Mouse (Mus musculus): ENCODE results near the gene Arhgap24.

Arhgap24 gene

DNA sequence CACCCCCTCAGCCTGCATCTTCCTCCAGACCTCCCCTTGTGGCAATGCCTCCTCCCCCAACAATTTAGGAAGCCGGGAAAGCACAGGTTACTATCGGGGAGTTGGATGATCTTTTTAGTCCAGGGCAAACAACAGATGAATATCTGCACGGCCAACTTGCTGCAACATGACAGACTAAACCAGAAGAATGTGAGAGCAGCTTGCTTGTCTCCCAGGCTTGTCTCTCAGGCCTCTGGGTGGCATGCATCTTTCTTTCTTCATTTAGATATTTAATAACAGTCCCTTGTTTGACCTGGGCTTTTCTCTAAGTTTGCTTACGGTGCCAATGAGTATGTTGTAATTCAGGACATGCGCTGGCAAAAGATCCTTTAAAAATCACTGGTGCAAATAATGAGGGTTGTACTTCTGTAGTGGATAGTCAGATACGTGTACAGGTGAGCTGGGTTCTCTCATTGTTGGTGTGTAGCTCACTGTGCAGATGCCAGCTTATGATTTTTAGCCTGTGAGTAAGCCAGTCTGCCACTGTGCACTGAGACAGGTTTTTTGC, 101.7 kb downstream of the Arhgap24 start:
- DNase-seq (ENCODE audit: low read depth): no peak

DNA sequence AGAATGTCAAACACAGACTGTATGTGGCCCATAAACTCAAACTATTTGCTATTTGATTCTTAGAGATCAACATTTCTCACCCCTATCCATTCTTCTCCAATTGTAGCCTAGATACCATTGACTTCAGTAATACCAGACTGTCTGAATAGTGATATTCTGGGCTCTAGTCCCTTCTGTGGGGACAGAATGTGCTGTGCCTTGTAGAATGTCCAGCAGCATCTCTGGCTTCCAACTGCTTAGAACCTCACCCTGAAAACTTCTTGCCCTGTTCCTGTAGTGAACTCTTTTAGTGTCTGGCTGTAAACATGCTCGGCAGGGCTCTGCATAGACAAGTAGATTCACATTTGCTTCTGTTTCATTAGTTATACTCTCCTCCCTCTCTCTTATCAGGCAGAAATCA, 110.2 kb downstream of the Arhgap24 start:
- DNase-seq (ENCODE audit: low read depth): no peak

DNA sequence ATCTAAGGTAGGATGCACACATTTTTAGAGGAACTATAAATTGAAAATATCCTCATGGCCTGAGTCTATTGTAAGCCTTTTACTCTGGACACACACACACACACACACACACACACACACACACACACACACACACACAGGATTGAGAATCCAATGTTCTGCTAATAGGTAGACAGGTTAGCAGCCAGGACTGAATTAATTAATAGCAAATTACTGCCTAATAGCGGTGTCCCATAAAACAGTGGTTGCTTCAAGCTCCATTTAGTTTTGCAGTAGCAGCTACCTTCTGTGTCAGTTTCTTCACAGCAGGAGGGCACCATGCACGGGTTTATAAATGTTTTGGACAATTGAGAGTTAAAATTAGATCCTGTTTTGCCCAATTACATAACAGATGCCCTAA, 111.9 kb downstream of the Arhgap24 start:
- no peak for DNase-seq (ENCODE audit: low read depth)

DNA sequence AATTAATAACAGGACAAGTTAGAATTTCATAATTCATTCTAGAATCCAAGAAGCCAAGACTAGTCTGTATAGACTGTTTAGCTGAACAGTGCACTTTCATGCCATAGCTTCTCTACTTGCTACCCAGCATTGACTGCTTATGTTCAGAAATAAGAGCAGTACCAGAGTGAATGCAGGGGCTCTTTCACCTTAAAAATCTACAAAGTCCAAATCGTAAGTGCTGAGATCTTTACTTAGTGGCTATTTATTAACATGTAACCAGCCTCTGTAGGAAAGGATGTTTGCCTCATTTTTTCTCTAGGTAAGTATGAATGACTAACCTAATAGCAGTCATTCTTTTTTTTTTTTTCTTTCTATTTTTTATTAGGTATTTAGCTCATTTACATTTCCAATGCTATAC, 117.9 kb downstream of the Arhgap24 start:
- DNase-seq (ENCODE audit: low read depth): no peak

DNA sequence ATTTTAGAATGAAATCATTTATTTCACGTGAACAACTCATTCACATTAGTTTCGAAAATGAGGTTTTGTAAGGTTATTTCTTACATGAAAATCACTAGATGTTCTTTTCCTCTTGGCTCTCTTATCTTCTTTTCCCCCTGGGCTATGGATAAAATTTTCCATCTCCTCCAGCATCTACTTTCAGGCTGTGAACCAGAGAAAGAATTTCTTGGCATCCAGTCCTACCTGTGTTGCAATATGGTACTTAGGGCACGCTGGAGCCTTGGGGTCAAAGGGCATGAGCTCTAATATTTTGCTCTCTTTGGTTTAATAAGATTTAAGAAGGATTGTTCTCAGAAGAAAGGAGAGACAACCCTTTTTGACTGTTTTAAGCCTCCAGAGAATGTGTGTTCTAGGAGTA, 132.4 kb downstream of the Arhgap24 start:
- DNase-seq (ENCODE audit: low read depth): no peak

DNA sequence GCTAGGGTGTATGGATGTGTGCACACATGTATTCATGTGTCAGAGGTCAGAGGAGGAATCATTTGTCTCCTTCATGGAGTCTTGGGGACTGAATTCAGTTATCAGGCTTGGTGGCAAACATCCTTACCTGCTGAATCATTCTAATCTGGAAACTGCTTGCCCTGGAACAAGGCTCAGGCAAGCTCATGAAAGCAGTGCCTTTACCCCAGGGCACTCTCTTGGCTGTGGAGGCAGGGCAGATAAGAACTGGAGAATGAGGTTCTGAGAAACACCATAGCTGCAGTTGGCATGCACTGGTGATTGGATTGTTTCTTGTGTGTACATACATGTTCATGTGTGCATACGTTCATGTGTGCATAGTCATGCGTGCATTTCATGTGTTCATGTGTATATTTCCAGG, 132.9 kb downstream of the Arhgap24 start:
- no peak for DNase-seq (ENCODE audit: low read depth)

DNA sequence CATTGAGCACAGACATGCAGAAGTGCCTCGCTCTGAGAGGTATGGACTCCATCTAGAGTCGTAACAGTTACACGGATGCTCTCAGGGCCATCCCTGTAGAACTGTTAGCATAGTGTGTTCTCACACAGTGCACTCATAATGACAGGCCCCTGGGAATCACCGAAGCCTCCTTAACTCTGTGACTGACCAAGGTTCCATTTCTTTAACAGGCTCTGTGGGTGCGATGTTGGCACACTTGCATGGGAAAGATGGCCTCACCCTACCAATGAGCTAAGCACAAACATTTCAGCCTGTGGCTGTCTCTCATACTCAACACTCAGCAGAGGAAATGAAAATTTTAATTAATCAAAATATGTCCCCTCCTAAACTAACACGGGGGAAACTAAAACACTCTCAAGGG, 134.1 kb downstream of the Arhgap24 start:
- no peak for DNase-seq (ENCODE audit: low read depth)

DNA sequence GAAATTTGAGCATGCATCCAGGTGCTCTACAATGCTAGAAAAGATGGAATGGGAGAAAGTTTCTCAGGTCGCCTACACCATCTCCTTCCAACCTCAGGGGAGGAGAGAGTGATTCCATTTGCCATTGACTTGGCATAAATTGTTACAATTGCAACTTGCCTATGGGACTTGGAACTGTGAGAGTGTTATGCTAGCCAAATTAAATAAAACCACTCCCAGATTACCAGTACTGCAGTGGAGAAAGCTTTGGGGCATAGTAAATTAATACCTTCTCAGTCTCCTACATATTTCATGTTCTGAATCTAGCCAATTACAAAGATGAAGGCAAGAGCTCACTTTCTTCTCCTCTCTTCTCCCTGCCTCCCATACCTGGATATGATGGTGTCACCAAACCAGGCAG, 139.8 kb downstream of the Arhgap24 start:
- no peak for DNase-seq (ENCODE audit: low read depth)

DNA sequence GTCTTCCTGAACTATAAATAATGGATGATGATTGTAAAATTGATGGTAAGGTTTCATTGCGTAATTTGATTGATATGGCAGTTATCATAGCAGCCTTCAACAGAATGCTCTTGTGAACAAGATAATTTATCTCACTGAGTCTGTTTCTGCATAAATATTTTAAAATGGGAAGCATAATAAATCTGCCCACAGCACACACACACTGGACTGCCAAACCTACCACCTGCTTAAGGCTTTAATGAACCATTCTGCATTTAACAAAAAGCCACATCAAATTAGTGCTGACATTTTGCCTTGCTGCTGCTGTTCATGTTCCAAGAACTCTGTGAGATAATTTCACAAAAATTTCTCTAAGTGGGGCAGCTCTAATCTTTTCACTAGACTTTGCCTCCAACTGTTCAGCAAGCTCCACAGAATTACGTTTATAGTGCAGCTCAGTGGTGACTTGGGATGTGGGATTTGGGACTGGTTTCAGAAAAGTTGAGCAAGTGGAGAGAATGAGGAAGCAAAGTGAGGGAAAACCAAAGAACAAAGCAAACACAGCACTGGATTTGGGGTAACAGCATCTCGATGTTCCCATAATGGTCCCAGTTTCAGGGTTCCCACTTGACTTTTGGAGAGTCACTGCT, 142.7 kb downstream of the Arhgap24 start:
- DNase-seq (ENCODE audit: low read depth): no peak

DNA sequence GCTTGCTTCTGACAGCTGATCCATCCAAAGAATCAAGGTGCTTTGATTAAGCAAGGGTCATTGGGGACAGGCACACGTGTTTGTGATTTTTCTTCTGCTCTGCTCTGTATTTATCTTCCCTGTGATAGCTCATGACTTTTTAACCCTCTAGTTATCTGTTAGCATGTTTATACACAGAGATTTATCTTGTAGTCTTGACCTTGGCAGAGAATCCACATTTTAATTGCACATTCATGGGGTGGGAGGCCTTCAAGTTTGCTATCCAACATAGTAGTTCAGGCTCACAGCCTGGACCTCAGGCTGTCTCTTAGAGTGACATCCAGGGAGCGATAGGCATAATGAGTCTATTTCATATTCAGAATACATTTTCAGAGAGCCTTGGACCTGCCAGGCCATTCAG, 145.5 kb downstream of the Arhgap24 start:
- no peak for DNase-seq (ENCODE audit: low read depth)

DNA sequence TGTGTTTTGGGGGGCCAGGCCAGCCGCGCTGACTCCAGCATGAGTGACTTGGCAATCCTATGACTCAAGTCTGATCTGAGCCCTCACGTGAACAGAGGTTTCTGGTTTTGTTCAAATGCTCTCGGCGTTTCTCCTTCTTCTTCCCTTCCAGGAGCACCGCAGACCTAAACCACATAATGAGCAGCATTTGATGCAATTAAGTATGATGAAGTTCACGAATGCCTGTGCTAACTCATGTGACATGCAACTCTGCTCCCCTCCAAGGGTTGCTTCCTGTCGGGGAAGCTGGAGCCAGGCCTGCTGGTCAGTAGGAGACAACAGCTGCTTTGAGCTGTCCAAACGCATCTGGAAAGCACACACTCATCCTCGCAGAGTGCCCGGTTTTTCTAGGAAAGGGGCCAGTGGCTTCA, 148.2 kb downstream of the Arhgap24 start:
- DNase-seq (ENCODE audit: low read depth): no peak

DNA sequence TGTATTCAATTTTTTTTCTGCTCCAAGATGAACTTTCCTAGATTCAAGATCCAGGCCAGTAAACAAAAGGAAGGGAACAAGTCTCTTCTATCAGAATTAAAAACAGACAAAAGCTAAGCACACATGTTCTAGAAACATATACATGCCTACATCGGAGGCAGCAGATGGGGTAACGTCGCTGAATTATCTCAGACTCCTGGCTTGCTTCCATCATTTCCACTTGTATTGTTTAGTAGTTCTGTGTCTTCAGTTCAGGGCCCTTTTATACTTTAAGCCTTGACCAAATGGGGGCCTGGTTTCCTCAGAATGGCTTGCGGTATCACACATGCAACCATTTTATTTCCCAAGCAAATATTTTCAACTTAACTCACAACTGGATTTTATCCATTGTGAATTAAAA, 154.4 kb downstream of the Arhgap24 start:
- DNase-seq (ENCODE audit: low read depth): no peak

DNA sequence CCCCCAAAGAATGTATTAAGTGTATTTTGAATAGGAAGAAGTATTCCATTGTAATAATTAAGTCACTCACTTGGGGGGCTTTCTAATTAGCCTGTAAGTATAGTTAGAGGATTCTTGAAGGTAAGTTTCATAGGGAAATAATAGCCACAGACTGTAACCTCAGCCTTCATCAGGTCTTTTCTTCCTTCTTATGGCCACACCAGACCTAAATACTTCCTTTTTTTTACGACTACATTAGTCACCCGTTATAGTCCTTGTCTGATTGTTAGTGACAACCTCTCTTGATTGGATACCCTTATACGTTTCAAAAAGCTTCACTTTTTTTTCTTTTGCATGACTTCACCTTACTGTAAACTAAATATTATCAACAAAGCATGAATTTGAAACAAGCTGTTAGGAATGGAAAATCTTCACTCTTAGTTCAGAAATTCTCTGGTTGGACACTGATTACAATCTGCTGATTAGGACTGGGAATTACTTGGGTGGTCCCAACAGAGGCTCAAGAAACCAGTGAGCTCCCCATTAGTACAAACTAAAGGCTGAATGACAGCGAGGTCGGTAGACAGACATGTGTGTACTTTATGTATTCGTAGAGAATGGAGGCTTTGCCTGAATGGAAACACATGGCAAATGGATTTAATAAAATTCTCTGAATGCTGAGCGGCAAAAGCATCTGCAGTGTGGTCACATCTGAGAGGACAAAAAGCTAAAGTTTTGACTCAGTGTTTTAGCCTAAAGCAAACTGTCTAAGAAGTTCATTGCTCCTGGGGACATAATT, 158.8 kb downstream of the Arhgap24 start:
- DNase-seq (ENCODE audit: low read depth): no peak

DNA sequence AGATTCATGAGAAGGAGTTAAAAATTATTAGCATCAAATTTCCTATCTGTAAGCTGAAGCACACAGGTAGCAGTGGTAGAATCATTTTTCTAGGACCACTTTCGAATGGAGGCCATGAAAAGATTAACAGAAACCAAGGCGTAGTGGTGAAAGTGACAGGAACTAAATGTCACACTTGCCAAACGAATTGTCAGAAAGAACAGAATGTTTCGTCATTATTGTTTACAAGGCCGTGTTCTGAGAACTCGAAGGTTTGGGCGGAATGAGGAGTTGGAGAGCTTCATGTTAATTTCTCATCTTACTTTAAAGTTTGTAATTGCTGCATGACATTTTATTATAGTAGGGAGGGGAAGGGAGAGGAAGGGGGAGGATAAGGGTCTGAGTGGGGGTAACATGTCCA, 162.2 kb downstream of the Arhgap24 start:
- no peak for DNase-seq (ENCODE audit: low read depth)

DNA sequence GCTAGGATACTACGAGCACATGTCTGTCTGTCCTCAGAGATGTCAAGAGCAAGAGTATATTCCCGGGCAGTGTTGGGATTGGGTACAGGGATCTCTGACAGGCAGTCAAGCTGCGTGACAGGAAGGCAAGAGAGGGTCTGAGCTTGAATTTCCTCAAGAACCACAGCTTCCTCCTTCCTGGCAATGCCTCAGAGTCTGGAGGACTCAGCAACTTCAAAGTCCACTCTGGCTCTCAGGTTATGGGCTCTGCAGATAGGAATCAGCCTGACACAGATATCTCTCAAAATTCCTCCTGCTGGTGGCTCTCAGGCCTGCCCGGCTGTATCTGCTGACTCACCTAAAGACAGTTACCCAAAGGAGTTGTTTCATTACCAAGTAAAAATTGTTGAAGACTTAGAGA, 162.6 kb downstream of the Arhgap24 start:
- no peak for DNase-seq (ENCODE audit: low read depth)

DNA sequence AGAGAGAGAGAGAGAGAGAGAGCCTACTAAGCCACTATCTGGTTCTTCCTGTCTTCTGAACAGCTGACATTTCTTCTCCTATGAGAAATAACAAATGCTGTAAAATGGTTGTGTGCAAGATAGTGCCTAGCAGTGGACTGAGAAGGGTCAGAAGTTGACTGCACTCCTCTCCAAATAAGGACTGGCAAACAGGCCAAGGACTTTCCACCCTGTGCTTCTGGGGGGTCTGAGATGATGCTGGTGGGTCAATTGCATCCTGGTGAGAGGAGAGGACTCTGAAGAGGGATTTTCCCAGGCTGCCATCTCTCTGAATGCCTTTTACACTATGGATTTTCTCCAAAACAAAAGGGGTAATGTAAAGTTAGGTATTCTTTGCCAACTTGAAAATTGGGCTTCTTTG, 177.9 kb downstream of the Arhgap24 start:
- no peak for DNase-seq (ENCODE audit: low read depth)

DNA sequence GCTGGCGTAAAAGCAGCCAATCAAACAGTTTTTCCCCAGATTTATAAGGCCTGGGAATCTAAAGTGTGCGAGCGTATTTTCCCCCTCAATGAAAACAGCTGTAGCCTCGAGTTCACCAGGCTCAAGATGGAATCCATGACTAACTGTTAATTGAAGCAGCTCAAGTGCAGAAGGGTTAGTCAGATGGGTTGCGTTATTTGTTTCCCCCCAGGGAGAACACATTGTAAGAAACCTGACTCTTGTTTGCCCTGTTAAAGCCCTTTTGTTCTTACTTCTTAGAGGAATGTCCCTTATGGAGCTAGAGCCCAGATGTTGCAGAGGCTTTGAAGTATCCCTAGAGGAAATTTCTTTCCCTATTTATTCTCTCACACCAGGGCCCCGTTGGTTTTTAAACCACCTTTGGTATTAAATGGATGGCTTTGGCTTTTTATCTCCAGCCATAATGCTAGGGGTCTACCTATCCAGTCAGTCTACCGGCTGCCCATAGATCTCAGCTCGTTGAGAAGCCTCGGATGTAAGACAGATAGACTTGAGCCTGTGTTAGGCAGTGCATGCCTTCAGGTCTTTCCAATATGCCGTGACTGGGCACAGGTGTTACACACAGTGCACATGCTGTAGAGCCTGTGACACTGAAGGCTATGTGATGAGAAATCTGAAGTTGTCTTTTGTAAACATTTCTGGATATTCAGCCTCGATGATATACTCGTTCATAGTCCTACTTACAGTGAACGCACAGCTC, 184.0 kb downstream of the Arhgap24 start:
- no peak for DNase-seq (ENCODE audit: low read depth)

DNA sequence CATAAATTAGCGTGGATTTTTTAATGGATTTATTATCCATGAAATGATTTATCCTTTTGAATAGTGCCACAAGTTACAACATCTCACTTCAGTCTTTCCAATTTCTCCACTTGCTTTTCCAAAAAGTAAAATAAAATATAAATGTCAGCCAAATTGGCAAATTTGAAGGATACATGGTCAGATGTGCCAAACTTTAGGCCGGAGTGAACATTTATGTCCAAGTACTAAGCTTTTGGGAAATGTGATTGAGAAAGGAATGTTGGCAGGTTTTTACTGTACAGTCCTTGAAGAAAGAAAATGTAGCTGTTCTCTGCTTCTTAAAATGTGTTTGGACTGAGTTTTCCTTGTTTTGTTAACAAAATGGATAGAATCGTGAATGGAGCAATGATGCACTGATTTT, 185.7 kb downstream of the Arhgap24 start:
- DNase-seq (ENCODE audit: low read depth): no peak

DNA sequence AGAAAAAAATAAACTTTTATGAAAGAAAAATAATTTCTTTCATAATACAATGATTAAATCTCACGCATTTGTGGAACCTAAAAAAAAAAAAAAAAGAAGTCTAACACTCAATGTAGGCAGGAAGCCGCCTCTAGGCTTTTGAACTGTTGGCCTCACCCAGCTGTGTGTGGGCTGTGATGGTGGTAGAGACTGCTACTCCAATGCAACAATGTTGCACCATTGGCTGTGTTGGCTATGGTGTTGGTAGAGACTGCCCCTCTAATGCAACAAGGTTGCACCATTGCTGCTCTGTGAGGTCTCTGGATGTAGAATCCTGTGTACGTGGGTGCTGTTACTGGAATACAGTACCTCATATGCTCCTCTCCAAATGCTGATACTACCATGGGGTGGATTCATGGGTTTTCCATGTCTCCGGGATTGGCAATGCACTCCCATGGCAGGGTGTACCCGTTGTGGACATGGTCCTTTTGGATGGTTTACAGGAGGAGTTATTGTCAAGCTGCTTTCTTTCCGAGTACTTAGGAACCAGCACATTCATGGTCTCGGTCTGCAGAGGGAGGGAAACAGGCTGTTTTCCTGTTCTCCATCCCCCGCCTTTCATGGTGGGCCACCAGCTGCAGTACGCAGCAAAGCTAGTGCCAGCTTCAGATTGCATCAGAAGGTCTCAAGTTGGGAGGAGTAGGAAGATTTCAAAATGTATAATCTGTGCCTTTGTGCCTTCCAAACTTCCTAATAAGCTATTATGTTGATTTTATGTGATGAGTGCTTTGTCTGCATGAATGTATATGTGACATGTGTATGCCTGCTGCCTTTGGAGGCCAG, 186.8 kb downstream of the Arhgap24 start:
- no peak for DNase-seq (ENCODE audit: low read depth)

DNA sequence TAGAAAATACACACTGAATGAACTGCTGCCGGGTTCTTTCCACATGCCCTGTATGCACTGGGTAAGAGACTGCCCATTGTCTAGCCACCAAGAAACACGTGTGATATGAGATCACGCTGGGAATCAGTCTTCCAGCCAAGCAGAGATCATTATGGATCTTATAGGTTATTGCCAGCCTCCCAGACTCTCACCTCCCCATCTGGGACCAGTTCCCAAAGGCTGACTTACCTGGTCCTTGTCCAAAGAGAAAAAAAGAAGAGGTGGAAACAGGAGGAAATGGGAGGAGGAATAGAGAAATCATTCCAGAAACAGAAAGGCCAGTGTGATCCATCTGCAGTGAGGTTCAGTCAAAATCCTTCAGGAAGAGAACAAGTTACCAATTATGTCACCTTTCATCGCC, 189.0 kb downstream of the Arhgap24 start:
- DNase-seq (ENCODE audit: low read depth): no peak

DNA sequence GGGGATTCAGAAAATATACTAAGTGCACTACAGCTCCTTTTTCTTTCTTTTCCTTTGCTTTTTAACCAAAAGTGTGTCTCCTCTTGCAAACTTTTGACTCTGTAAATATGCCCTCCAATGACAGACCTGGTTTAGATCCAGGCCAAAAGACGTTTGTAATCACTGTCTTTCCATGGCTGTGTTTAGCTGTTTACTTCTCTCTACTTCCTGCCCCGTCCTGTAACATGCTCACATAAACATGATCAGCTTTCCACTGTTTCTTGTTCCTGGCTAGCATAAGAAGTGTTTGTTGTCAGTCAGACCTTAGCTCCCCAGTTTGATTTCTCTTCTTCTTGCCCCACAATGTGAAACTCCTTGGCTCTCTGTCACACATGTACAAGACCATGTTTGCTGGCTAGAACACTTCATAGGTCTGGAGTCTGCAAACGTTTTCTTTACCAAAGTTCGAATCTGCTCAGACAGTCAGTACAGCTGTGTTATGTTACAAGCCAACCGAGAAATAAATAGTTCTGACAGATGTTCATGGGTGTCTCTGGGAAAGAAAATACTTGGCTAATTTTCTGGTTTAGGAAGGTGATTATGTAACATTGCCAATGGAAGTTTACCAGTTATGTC, 189.6 kb downstream of the Arhgap24 start:
- no peak for DNase-seq (ENCODE audit: low read depth)

DNA sequence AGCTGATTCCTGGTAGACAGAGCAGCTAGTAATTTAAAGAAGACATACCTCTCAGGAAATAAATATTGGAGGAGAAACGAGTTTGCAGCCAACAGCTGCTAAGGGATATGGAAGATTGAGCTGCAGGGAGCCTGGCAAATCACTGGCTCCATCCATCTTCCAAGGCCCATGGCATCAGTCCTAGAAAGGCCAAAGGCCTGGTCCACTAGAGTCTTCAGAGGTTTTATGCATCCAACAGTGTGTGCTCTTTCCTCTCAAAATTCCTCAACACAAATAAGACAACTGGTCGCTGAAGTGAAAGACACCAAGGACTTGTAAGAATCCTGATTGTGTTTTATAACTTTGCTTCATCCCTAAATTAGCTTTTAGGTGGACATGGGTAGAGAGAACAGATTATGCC, 194.1 kb downstream of the Arhgap24 start:
- no peak for DNase-seq (ENCODE audit: low read depth)
